Mouse (Mus musculus): Measurements from ENCODE around the gene Gm20765.
"Not testable (repeated sequence)": the region's sequence is repeated elsewhere in the genome, so short reads cannot be mapped to it uniquely, and the experiment has no call there.

Gm20765 gene

DNA sequence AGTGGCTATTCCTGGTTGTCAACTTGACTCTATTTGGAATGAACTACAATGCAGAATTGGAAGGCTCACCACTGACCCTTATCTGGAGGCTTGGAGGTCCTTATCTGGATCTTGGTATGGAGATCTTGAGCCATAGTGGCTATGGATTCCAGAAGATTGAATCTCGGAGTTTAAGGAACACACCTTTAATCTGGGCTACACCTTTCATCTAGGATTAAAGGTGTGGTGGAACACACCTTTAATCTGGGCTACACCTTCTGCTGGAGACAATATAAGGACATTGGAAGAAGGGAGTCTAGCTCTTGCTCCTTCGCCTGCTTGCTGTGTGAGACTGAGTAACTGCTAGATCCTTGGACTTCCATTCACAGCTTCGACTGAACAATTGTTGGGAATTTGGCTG is at the start of gene Gm20765:
Gm20765 (plus strand) TSS at position 301 of the 400 bp plus-strand sequence.
- not testable (repeated sequence) for DNase-seq

DNA sequence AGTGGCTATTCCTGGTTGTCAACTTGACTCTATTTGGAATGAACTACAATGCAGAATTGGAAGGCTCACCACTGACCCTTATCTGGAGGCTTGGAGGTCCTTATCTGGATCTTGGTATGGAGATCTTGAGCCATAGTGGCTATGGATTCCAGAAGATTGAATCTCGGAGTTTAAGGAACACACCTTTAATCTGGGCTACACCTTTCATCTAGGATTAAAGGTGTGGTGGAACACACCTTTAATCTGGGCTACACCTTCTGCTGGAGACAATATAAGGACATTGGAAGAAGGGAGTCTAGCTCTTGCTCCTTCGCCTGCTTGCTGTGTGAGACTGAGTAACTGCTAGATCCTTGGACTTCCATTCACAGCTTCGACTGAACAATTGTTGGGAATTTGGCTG is 42.6 kb upstream of the Gm20765 start, which contains the start of gene Gm21293:
Gm21293 (plus strand) TSS at position 301 of the 400 bp plus-strand sequence.
- DNase-seq = not testable (repeated sequence)

DNA sequence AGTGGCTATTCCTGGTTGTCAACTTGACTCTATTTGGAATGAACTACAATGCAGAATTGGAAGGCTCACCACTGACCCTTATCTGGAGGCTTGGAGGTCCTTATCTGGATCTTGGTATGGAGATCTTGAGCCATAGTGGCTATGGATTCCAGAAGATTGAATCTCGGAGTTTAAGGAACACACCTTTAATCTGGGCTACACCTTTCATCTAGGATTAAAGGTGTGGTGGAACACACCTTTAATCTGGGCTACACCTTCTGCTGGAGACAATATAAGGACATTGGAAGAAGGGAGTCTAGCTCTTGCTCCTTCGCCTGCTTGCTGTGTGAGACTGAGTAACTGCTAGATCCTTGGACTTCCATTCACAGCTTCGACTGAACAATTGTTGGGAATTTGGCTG is 34.1 kb upstream of the Gm20765 start, which contains the start of gene Gm6763:
Gm6763 (plus strand) TSS at position 301 of the 400 bp plus-strand sequence.
- DNase-seq = not testable (repeated sequence)

DNA sequence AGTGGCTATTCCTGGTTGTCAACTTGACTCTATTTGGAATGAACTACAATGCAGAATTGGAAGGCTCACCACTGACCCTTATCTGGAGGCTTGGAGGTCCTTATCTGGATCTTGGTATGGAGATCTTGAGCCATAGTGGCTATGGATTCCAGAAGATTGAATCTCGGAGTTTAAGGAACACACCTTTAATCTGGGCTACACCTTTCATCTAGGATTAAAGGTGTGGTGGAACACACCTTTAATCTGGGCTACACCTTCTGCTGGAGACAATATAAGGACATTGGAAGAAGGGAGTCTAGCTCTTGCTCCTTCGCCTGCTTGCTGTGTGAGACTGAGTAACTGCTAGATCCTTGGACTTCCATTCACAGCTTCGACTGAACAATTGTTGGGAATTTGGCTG is 25.6 kb upstream of the Gm20765 start, which contains the start of gene Gm8764:
Gm8764 (plus strand) TSS at position 301 of the 400 bp plus-strand sequence.
- not testable (repeated sequence) for DNase-seq

DNA sequence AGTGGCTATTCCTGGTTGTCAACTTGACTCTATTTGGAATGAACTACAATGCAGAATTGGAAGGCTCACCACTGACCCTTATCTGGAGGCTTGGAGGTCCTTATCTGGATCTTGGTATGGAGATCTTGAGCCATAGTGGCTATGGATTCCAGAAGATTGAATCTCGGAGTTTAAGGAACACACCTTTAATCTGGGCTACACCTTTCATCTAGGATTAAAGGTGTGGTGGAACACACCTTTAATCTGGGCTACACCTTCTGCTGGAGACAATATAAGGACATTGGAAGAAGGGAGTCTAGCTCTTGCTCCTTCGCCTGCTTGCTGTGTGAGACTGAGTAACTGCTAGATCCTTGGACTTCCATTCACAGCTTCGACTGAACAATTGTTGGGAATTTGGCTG is 17.1 kb upstream of the Gm20765 start, which contains the start of gene Gm21304:
Gm21304 (plus strand) TSS at position 301 of the 400 bp plus-strand sequence.
- DNase-seq = not testable (repeated sequence)

DNA sequence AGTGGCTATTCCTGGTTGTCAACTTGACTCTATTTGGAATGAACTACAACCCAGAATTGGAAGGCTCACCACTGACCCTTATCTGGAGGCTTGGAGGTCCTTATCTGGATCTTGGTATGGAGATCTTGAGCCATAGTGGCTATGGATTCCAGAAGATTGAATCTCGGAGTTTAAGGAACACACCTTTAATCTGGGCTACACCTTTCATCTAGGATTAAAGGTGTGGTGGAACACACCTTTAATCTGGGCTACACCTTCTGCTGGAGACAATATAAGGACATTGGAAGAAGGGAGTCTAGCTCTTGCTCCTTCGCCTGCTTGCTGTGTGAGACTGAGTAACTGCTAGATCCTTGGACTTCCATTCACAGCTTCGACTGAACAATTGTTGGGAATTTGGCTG is 8.6 kb upstream of the Gm20765 start, which contains the start of gene Gm21312:
Gm21312 (plus strand) TSS at position 301 of the 400 bp plus-strand sequence.
- DNase-seq = not testable (repeated sequence)

DNA sequence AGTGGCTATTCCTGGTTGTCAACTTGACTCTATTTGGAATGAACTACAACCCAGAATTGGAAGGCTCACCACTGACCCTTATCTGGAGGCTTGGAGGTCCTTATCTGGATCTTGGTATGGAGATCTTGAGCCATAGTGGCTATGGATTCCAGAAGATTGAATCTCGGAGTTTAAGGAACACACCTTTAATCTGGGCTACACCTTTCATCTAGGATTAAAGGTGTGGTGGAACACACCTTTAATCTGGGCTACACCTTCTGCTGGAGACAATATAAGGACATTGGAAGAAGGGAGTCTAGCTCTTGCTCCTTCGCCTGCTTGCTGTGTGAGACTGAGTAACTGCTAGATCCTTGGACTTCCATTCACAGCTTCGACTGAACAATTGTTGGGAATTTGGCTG is 8.4 kb downstream of the Gm20765 start, which contains the start of gene Gm4340:
Gm4340 (plus strand) TSS at position 301 of the 400 bp plus-strand sequence.
- DNase-seq = not testable (repeated sequence)

DNA sequence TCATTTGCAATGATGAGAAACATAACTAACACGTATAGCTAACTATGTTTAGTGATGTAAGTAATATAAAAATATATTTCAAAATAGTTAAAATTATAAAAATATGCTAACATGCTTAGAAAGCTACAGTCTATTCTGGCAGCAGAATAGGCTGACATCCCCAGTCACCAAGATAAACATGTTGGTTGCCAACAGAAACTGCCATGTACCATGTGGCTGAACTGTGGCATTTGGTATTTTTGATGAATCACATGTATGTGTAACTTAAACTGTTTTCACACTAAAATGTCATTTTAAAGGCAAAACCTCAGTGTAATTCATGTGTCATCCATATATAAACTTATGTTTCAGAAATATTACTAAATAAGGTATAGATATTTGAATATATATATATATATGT is 24.3 kb downstream of the Gm20765 start:
- DNase-seq = no peak

DNA sequence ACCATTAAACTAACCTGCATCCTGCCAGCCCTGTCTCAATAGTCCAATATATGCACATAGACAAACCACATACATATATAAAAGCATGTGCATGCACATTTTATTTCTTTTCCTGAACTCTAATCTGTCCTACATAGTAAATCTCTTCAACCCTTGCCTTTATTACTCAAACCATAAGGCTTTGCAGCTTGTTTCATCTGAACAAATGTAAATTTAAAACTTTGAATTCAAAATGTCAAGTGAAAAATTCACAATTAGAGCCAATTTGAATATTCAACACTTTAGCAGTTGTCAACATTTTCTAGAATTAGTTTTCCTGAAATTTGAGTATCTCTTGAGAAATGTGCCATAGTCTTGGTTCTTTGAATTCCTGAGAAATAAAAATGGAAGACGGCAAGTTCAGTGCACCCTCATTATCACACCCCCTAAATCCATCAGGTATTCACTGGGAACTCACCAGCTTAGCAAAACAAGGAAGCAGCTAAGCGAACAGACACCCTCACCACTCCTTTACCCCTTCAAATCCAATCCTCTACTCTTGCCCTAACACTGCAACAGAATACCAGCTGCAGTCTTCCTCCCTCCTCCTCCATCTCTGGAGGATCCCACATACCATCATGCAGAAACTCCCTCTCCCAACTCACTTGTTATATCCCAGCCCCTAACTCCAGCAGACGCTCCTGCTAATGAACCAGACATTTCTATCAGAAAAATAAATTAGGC is 25.1 kb downstream of the Gm20765 start:
- no peak for DNase-seq

DNA sequence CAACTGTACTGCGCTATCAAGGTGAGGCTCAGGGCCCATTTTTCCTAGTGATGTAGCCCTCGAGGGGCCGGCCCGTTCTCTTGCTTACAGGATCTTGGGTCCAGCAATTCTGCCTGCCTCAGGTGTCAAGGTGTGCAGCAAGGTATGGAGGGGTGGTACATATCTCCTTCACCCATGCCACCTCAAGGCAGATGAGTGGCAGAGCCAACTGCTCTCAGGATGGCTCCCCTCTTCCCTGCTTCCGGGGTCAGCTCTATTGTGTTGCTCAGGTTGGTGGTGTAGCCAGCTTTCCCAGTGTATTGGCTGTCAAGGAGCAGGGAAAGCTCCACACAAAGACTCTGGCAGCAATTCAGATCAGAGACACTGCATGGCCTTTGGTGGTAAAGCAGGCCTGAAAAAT is 29.2 kb downstream of the Gm20765 start:
- DNase-seq = no peak

DNA sequence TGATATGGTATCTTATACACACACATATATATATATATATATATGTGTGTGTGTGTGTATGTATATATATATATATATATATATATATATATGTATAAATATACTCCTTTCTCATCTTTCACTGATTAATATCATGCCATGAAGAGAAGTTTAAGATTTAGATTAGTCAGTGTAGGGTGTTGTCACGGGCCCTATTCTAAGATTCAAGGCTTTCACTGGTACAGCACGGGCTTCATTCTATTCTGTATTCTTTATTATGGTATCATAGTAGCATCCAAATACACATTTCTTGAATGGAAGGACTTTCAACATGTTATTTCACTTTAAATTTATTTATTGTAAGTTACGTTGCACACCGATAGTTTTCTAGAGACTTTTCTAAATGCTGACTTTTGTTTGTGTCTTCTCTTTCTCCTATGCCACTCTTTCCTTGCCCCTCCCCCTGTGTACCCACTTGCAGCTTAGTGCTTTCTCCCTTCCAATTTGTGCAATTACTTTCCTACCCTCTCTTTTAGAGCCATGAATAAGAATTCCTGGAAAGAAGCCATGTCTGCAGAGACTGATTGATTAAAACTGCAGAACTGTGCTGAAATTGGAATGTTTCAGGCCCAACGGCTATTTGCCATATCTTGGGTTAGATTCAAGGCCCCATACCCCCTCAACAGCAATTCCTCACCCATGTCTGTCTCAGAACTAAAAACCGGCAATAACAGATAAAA is 35.1 kb downstream of the Gm20765 start:
- DNase-seq = no peak
